Mouse (Mus musculus): Measurements from ENCODE around the gene Actn1.

DNA sequence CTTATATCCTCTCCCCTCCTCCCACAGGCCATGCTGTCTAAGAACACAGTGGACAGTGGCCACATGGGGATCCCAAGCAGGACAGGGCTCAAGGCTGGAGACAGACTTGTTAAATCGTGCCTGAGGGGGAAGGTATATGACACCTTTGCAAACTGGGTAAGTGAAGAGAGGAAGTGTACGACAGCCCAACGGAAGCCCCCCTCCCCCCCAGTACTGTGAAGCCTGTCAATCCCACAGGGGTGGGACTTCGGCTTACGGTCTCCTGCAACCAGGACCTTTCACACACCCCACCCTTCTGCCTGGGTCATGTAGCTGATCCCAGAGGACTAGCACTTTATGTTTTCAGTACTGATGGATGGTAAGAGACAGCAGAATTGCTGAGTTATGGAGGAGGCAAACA lies 68.4 kb downstream of the Actn1 start:
- no peak for TF ChIP-seq POLR2A (IDR thresholded peaks at IDR 0.05; ENCODE audit: borderline replicate concordance, extremely low read depth, low read depth, low read length)
- no peak for TF ChIP-seq CTCF (IDR thresholded peaks at IDR 0.05; ENCODE audit: insufficient read depth, low read length)

All from lung, adult 2 months (tissue).